Mouse (Mus musculus): ENCODE measurements around the gene Pigm.

GRCm38 (mm10) chr1:172329131-172329530, 47.2 kb upstream of the Pigm start, which contains the start of gene Kcnj9:
- TF ChIP-seq POLR2A (IDR thresholded peaks at IDR 0.05; ENCODE audit: borderline replicate concordance, extremely low read depth, low read depth, low read length) (no peak), CTCF (IDR thresholded peaks at IDR 0.05; ENCODE audit: insufficient read depth, low read length) (no peak)
